Mouse (Mus musculus): Measurements from ENCODE around the gene Gm428.
"Not testable (repeated sequence)": the region's sequence is repeated elsewhere in the genome, so short reads cannot be mapped to it uniquely, and the experiment has no call there.

Gene Gm428

DNA sequence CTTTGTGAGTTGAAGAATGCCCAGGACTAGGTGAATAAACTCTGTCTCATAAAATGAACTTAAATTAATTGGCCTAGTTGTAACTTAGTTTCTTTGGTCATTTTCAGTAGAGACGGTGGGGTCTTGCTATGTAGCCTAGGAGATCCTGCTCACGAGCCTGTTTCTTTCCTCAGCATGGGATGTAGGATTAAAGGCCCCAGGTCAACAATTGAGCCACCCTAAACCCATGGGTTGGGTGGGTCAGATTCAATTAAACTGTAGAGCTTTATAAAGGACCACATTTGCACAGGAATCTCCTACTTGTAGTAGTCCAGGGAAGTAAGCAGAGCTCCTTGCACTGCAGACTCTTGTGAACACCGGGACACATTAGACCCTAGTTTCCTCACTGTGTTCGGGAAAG is at the start of gene Gm428:
Gm428 (plus strand) TSS at position 301 of the 400 bp plus-strand sequence.
- H3K4me3 ChIP-seq (replicated peaks; ENCODE audit: low read length); H3K4me1 ChIP-seq (replicated peaks; ENCODE audit: low read depth, low read length); H3K9me3 ChIP-seq (ENCODE audit: low read length); H3K27me3 ChIP-seq (ENCODE audit: insufficient read depth, low read length); H3K36me3 ChIP-seq (ENCODE audit: insufficient read depth, low read length): not testable (repeated sequence)

DNA sequence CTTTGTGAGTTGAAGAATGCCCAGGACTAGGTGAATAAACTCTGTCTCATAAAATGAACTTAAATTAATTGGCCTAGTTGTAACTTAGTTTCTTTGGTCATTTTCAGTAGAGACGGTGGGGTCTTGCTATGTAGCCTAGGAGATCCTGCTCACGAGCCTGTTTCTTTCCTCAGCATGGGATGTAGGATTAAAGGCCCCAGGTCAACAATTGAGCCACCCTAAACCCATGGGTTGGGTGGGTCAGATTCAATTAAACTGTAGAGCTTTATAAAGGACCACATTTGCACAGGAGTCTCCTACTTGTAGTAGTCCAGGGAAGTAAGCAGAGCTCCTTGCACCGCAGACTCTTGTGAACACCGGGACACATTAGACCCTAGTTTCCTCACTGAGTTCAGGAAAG is 45.5 kb upstream of the Gm428 start, which contains the start of gene Gm11236:
Gm11236 (plus strand) TSS at position 301 of the 400 bp plus-strand sequence.
- not testable (repeated sequence) for H3K27me3 ChIP-seq (ENCODE audit: insufficient read depth, low read length); H3K4me1 ChIP-seq (replicated peaks; ENCODE audit: low read depth, low read length); H3K36me3 ChIP-seq (ENCODE audit: insufficient read depth, low read length); H3K4me3 ChIP-seq (replicated peaks; ENCODE audit: low read length); H3K9me3 ChIP-seq (ENCODE audit: low read length)

DNA sequence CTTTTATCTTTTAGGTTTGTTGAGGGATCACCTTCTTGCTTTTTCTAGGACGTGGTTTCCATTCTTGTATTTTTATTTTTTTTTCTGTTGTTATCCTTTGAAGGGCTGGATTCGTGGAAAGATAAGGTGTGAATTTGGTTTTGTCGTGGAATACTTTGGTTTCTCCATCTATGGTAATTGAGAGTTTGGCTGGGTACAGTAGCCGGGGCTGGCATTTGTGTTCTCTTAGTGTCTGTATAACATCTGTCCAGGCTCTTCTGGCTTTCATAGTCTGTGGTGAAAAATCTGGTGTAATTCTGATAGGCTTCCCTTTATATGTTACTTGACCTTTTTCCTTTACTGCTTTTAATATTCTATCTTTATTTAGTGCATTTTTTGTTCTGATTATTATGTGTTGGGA is 21.5 kb upstream of the Gm428 start:
- not testable (repeated sequence) for H3K4me3 ChIP-seq (replicated peaks; ENCODE audit: low read length); H3K27me3 ChIP-seq (ENCODE audit: insufficient read depth, low read length); H3K9me3 ChIP-seq (ENCODE audit: low read length); H3K36me3 ChIP-seq (ENCODE audit: insufficient read depth, low read length); H3K4me1 ChIP-seq (replicated peaks; ENCODE audit: low read depth, low read length)

DNA sequence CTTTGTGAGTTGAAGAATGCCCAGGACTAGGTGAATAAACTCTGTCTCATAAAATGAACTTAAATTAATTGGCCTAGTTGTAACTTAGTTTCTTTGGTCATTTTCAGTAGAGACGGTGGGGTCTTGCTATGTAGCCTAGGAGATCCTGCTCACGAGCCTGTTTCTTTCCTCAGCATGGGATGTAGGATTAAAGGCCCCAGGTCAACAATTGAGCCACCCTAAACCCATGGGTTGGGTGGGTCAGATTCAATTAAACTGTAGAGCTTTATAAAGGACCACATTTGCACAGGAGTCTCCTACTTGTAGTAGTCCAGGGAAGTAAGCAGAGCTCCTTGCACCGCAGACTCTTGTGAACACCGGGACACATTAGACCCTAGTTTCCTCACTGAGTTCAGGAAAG is 15.3 kb upstream of the Gm428 start, which contains the start of gene Gm11239:
Gm11239 (plus strand) TSS at position 301 of the 400 bp plus-strand sequence.
- H3K36me3 ChIP-seq (ENCODE audit: insufficient read depth, low read length); H3K4me1 ChIP-seq (replicated peaks; ENCODE audit: low read depth, low read length); H3K4me3 ChIP-seq (replicated peaks; ENCODE audit: low read length); H3K27me3 ChIP-seq (ENCODE audit: insufficient read depth, low read length); H3K9me3 ChIP-seq (ENCODE audit: low read length): not testable (repeated sequence)

DNA sequence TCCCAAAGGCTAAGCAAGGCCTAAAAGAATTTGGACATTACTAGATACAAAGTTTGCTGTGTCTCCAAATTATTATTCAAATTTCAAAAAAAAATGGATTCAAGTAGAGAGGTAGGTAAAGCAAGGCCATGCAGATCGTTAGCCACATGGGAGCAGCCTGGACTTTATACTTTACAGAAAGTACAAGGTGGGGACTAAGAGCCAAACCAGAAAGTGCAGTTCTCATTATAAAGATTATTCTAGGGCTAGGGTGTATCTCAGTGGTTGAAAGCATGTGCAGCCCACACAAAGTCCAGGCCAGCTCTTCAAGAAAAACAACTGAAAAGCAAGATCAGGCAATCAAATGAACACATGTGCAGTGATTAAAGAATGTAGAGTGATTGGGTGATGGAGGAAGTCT is 35.4 kb downstream of the Gm428 start:
- Histone ChIP-seq H3K9me3 (ENCODE audit: low read length) (no peaks in the 10 kb centered on the region), H3K27me3 (ENCODE audit: insufficient read depth, low read length) (no peaks in the 10 kb centered on the region), H3K4me1 (replicated peaks; ENCODE audit: low read depth, low read length) (no peaks in the 10 kb centered on the region), H3K36me3 (ENCODE audit: insufficient read depth, low read length) (no peaks in the 10 kb centered on the region), H3K4me3 (replicated peaks; ENCODE audit: low read length) (no peak overlapping the region)
- no peak for TF ChIP-seq CTCF (conservative IDR thresholded peaks at IDR 0.05; ENCODE audit: low read length)
- no peak for TF ChIP-seq NANOG (IDR thresholded peaks at IDR 0.05; ENCODE audit: borderline replicate concordance, low read length)
- TF ChIP-seq POU5F1 (IDR thresholded peaks at IDR 0.05; ENCODE audit: borderline replicate concordance, low read length): no peak

DNA sequence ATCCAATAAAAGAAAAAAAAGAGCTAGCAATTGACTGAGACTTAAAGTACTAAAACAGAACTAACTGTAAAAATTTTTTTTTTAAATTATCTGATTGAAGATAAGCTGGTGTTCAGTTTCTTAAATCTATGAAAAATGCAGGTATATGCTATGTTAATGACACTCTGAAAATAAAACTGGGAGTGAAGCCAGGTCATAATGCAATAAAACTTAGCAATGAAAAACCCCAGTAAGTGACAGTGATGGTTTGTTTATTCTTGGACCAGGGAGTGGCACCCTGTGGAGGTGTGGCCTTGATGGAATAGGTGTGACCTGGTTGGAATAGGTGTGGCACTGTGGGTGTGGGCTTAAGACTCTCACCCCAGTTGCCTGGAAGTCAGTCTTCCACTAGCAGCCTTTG is 36.5 kb downstream of the Gm428 start:
- no peaks in the 10 kb centered on the region for H3K4me1 ChIP-seq (replicated peaks; ENCODE audit: low read depth, low read length)
- no peak for TF ChIP-seq CTCF (conservative IDR thresholded peaks at IDR 0.05; ENCODE audit: low read length)
- no peak for TF ChIP-seq NANOG (IDR thresholded peaks at IDR 0.05; ENCODE audit: borderline replicate concordance, low read length)
- H3K4me3 ChIP-seq (replicated peaks; ENCODE audit: low read length): no peak overlapping the region
- no peaks in the 10 kb centered on the region for H3K27me3 ChIP-seq (ENCODE audit: insufficient read depth, low read length)
- no peaks in the 10 kb centered on the region for H3K36me3 ChIP-seq (ENCODE audit: insufficient read depth, low read length)
- H3K9me3 ChIP-seq (ENCODE audit: low read length): no peaks in the 10 kb centered on the region

Data from E14TG2a.4 (cell line).